Mouse (Mus musculus) brain, embryonic 14.5 days (tissue): Measurements from ENCODE around the gene Gm47959.

Experiments
- CTCF ChIP-seq: fragments of 200-500 bp; IDR thresholded peaks from 2 replicates; pipeline ENCODE4 v1.5.1; 2012; ENCODE audit warnings: inconsistent platforms, mild to moderate bottlenecking, moderate library complexity, borderline replicate concordance; ENCODE audit not compliant: insufficient read depth, insufficient read length; ENCODE audit errors: extremely low read depth
- POLR2A ChIP-seq: fragments of 200-500 bp; IDR thresholded peaks from 2 replicates; pipeline ENCODE4 v1.6.1; 2012; ENCODE audit warnings: mild to moderate bottlenecking, inconsistent platforms, borderline replicate concordance; ENCODE audit not compliant: poor library complexity, insufficient read depth, insufficient read length, severe bottlenecking; ENCODE audit errors: extremely low read depth

DNA sequence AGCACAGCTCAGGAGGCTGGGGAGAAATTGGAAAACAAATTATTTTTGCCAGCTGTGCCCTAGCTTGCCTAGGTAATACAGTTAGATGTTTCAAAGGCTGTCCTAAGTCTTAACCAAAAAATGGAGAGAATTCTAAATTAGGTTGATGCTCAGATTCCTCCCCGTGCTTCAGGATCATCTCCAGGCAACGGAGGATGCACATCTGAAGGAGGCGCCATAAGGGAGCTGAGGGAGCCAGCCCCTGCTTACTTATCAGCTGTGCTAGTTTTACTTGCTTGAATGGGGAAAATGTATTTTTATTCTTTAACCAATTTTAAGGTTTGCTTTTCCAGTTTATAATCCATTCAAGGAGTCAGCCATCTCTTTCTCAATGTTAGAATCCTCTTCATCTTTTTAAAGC lies 6.4 kb upstream of the Gm47959 start:
- TF ChIP-seq POLR2A (no peak), CTCF (no peak)
